Mouse (Mus musculus) v-Abl transformed pro-B cells (cell line): Measurements from ENCODE around the gene Inpp5b.

ENCODE experiments used
- in situ Hi-C, 2 experiments: fragments of 400-800 bp; cut with MboI; formaldehyde crosslinking; loops; one replicate each; pipeline ENCODE4 v1.15.1; 2025; ENCODE audit not compliant: unreplicated experiment in 2 of 2

Gene Inpp5b

GRCm38 (mm10) chr4:124849631-124850260 lies 108.1 kb downstream of the Inpp5b start:
- in situ Hi-C loops: loop anchor here (5.0 to 10.0 kb wide), 7 partner anchors 42 to 895 kb away; partner anchors contain the start of genes Sf3a3 (in 2 of the 2), Mtf1 (in 1 of the 2) and Utp11 (in 1 of the 2)

- in situ Hi-C loops: loop anchor here in 1 of 2 experiments (5.0 to 10.0 kb wide), 2 partner anchors 156 to 893 kb away; partner anchors contain the start of gene Utp11
These were observed 108.7 kb downstream of the Inpp5b start, which contains the start of gene Yrdc for GRCm38 (mm10) chr4:124850261-124850913. Gene Yrdc, plus strand, starts transcription at chr4:124850679.
